Mouse (Mus musculus) hindbrain, embryonic 16.5 days (tissue): ENCODE data around the gene Onecut3. TPM values are rescaled to one million over a fixed set of nuclear protein-coding genes. Genes with fewer than 3 reads are reported as not detected.

Experiments used
- ATAC-seq: fragments of 200-750 bp; cut with Nextera tagmentation; 2 replicates; pipeline ENCODE4 v1.8.0; 2017; ENCODE audit warnings: moderate TSS enrichment, moderate library complexity
- H3K27ac ChIP-seq: fragments of 300-500 bp; sonication (generic); 2 replicates; pipeline ENCODE4 v1.5.1; 2014; ENCODE audit warnings: low read depth, mild to moderate bottlenecking, control low read depth, low read length, moderate library complexity
- H3K27me3 ChIP-seq: fragments of 300-500 bp; sonication (generic); replicated peaks from 2 replicates; pipeline ENCODE4 v1.6.1; 2014; ENCODE audit warnings: low read length; ENCODE audit not compliant: control insufficient read depth, insufficient read depth
- H3K36me3 ChIP-seq: fragments of 300-500 bp; sonication (generic); 2 replicates; pipeline ENCODE4 v1.6.1; 2014; ENCODE audit warnings: mild to moderate bottlenecking, low read length, moderate library complexity, mixed read lengths; ENCODE audit not compliant: control insufficient read depth, insufficient read depth
- H3K4me1 ChIP-seq: fragments of 300-500 bp; sonication (generic); 2 replicates; pipeline ENCODE4 v1.6.1; 2014; ENCODE audit warnings: low read depth, low read length; ENCODE audit not compliant: control insufficient read depth, insufficient read depth
- H3K4me2 ChIP-seq: fragments of 300-500 bp; sonication (generic); 2 replicates; pipeline ENCODE4 v1.6.1; 2014; ENCODE audit warnings: mild to moderate bottlenecking, low read length, control low read depth, moderate library complexity
- H3K4me3 ChIP-seq: fragments of 300-500 bp; sonication (generic); 2 replicates; pipeline ENCODE4 v1.5.1; 2014; ENCODE audit warnings: mild to moderate bottlenecking, low read length, control low read depth, moderate library complexity
- H3K9ac ChIP-seq: fragments of 300-500 bp; sonication (generic); 2 replicates; pipeline ENCODE4 v1.6.1; 2014; ENCODE audit warnings: low read depth, mild to moderate bottlenecking, control low read depth, low read length, moderate library complexity
- H3K9me3 ChIP-seq: fragments of 300-500 bp; sonication (generic); 2 replicates; pipeline ENCODE4 v1.6.1; 2014; ENCODE audit warnings: mild to moderate bottlenecking, low read length, moderate library complexity; ENCODE audit not compliant: control insufficient read depth
- WGBS: fragments of 180-500 bp; shearing (Covaris S2); extraction: QIAGEN DNeasy Blood & Tissue Kit; methylation state at CpG from one replicate; pipeline ENCODE4 v1.1.7; 2014; 5-methylcytosine and 5-hydroxymethylcytosine counted together
- polyA plus RNA-seq: library from polyadenylated mRNA; unstranded; fragments of >200 nt; fragmentation: Nextera tagmentation; extraction: Ambion mirVana; gene quantifications from 2 replicates; pipeline ENCODE4 v1.2.1, GENCODE M21; 2015

Onecut3 gene
- polyA plus RNA-seq, 1 experiment from 2014 or later: 1.2 TPM

GRCm38 (mm10) chr10:80460324-80460723 is 34.3 kb upstream of the Onecut3 start:
- WGBS: 69% methylated on average over 4 of the region's 4 CpGs
- Histone ChIP-seq H3K4me3 (no peak overlapping the region), H3K9ac (no peak overlapping the region), H3K36me3 (no peaks in the 10 kb centered on the region), H3K27me3 (no peaks in the 10 kb centered on the region), H3K9me3 (no peaks in the 10 kb centered on the region), H3K4me2 (no peak overlapping the region), H3K27ac (no peak overlapping the region), H3K4me1 (no peaks in the 10 kb centered on the region)
- no peak for ATAC-seq

GRCm38 (mm10) chr10:80461346-80461745 is 33.3 kb upstream of the Onecut3 start:
- H3K4me3 ChIP-seq: no peak overlapping the region
- H3K36me3 ChIP-seq: no peaks in the 10 kb centered on the region
- no peak overlapping the region for H3K4me2 ChIP-seq
- ATAC-seq: no peak
- 74% methylated on average over 7 of the region's 7 CpGs for WGBS
- H3K27ac ChIP-seq: no peak overlapping the region
- H3K9me3 ChIP-seq: no peaks in the 10 kb centered on the region
- no peaks in the 10 kb centered on the region for H3K27me3 ChIP-seq
- no peak overlapping the region for H3K9ac ChIP-seq
- no peaks in the 10 kb centered on the region for H3K4me1 ChIP-seq

DNA sequence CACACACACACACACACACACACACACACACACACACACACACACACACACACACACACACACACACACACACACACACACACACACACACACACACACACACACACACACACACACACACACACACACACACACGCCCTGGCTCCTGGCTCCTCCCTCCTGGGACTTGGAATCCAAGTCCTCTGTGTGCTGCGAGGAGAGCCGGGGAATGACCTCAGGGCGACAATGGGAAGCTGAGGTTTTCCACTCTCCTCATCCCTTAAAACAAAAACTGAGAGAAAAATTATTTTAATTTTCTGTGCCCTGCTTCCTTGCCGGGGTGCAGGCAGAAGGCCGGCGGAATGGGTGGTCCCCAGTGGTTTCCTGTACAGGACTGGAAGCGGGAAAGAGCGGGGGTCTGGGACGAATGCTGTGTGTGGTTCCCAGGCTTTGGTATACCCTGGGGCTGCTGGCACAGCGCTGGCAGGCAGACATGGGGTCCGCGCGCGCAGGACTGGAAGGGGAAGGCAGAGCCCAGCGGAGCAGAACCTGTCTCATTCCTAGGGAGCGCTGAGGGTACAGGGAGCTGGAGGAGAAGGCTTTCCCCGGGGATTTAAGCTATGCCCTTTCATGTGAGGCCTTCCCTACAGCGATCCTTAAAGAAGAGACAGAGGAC is 30.1 kb upstream of the Onecut3 start:
- no peaks in the 10 kb centered on the region for H3K4me1 ChIP-seq
- H3K27me3 ChIP-seq: no peaks in the 10 kb centered on the region
- H3K9ac ChIP-seq: no peak overlapping the region
- no peaks in the 10 kb centered on the region for H3K9me3 ChIP-seq
- 8% methylated on average over 19 of the region's 19 CpGs for WGBS
- ATAC-seq: no peak
- H3K4me2 ChIP-seq: peak overlapping the region; percentile 10; the same call in 1 of the 2 replicates
- no peak overlapping the region for H3K4me3 ChIP-seq
- H3K36me3 ChIP-seq: no peaks in the 10 kb centered on the region
- H3K27ac ChIP-seq: no peak overlapping the region

DNA sequence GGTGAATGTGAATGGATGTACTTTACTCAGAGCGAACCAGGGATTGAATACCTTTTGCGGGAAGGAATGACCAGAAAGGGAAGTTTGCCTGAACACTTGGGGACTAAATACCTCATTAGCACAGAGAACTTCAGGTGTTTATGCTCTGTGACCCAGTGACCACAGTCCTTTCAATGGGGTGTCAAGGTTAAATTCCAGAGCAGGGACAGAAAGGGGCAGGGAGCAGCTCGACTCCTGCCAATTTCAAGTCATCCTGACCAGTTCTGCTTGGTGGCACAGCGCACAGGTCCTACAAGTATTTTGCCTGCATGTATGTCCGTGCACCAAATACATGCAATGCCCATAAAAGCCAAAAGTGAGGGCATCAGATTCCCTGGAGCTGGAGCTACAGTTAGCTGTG is 29.6 kb upstream of the Onecut3 start:
- H3K4me3 ChIP-seq: no peak overlapping the region
- H3K9me3 ChIP-seq: no peaks in the 10 kb centered on the region
- WGBS: 60% methylated on average over 5 of the region's 5 CpGs
- H3K9ac ChIP-seq: no peak overlapping the region
- no peaks in the 10 kb centered on the region for H3K36me3 ChIP-seq
- H3K27me3 ChIP-seq: no peaks in the 10 kb centered on the region
- H3K27ac ChIP-seq: no peak overlapping the region
- no peaks in the 10 kb centered on the region for H3K4me1 ChIP-seq
- H3K4me2 ChIP-seq: no peak overlapping the region
- ATAC-seq: no peak

GRCm38 (mm10) chr10:80475290-80475959 is 19.2 kb upstream of the Onecut3 start:
- under 1% methylated on average over 56 of the region's 58 CpGs for WGBS
- no peaks in the 10 kb centered on the region for H3K9me3 ChIP-seq
- peak overlapping the region; percentile 70 for H3K4me3 ChIP-seq
- no peaks in the 10 kb centered on the region for H3K36me3 ChIP-seq
- H3K4me1 ChIP-seq: peaks cover 10% of the 10 kb centered on the region
- peak overlapping the region; percentile 85 for H3K27ac ChIP-seq
- H3K27me3 ChIP-seq: peaks cover 7% of the 10 kb centered on the region
- H3K4me2 ChIP-seq: peak overlapping the region; percentile 90
- peak; percentile 92 for ATAC-seq
- peak overlapping the region; percentile 84 for H3K9ac ChIP-seq

- Histone ChIP-seq H3K4me2 (no peak overlapping the region), H3K36me3 (no peaks in the 10 kb centered on the region), H3K27me3 (peaks cover 6% of the 10 kb centered on the region; the same call in 1 of the 2 replicates), H3K27ac (no peak overlapping the region), H3K9me3 (no peaks in the 10 kb centered on the region), H3K4me3 (no peak overlapping the region), H3K9ac (no peak overlapping the region), H3K4me1 (peaks cover 10% of the 10 kb centered on the region)
- ATAC-seq: no peak
- WGBS: 78% methylated on average over 5 of the region's 5 CpGs
Observed at GRCm38 (mm10) chr10:80478531-80478930, 16.1 kb upstream of the Onecut3 start.

DNA sequence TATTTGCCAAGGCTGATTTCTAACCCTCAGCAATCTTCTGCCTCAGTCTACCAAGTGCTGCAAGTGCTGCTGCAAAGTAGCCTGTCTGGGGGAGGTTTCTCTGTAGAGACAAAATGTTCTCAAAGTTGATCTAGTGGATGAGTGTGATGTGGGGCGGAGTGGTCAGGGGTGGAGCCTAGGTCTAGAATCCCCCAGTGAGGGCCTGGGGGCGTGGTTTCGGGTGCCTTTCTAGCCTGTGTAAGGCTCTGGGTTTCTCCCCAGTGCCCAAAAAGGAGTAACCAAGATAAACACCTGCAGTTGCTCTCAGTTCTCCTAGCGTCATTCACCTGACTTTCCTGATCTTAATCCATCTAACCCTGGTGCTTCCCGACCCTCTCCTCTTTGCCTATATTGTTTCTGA is 13.6 kb upstream of the Onecut3 start:
- H3K4me2 ChIP-seq: no peak overlapping the region
- no peak for ATAC-seq
- H3K36me3 ChIP-seq: no peaks in the 10 kb centered on the region
- WGBS: 24% methylated on average over 5 of the region's 5 CpGs
- H3K27me3 ChIP-seq: peaks cover 10% of the 10 kb centered on the region
- no peak overlapping the region for H3K4me3 ChIP-seq
- no peaks in the 10 kb centered on the region for H3K4me1 ChIP-seq
- H3K27ac ChIP-seq: no peak overlapping the region
- H3K9ac ChIP-seq: no peak overlapping the region
- no peaks in the 10 kb centered on the region for H3K9me3 ChIP-seq

DNA sequence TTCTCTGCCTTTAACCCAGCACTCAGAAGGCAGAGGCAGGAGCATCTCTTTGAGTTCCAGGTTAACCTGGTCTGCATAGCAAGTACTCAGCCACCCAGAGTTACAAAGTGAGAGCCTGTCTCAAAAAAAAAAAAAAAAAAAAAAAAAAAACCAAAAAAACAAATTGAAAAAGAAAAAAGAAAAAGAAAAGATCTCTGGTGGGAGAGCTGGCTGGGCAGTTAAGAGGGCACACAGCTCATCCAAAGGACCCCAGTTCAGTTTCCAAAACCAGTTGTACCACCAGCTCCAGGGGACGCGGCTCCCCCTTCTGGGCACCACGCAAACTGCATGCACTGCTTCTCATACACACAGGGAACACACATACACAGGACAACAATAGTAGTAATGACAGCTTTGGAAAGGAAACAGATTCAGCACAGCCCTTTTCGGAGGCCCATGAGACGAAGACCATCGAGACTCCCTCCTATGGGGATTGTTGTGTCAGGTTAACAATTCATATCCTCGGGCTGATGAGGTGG is 7.7 kb upstream of the Onecut3 start:
- Histone ChIP-seq H3K27ac (no peak overlapping the region), H3K4me3 (no peak overlapping the region), H3K4me2 (no peak overlapping the region), H3K36me3 (no peaks in the 10 kb centered on the region), H3K9me3 (no peaks in the 10 kb centered on the region), H3K9ac (no peak overlapping the region), H3K4me1 (no peaks in the 10 kb centered on the region), H3K27me3 (peaks cover 44% of the 10 kb centered on the region)
- 78% methylated on average over 7 of the region's 7 CpGs for WGBS
- no peak for ATAC-seq

GRCm38 (mm10) chr10:80490051-80490450 is 4.6 kb upstream of the Onecut3 start:
- H3K36me3 ChIP-seq: no peaks in the 10 kb centered on the region
- 2% methylated on average over 22 of the region's 22 CpGs for WGBS
- H3K27me3 ChIP-seq: peaks cover 65% of the 10 kb centered on the region
- H3K27ac ChIP-seq: no peak overlapping the region
- ATAC-seq: no peak
- H3K4me3 ChIP-seq: no peak overlapping the region
- H3K4me1 ChIP-seq: peaks cover 7% of the 10 kb centered on the region
- H3K9ac ChIP-seq: no peak overlapping the region
- no peaks in the 10 kb centered on the region for H3K9me3 ChIP-seq
- H3K4me2 ChIP-seq: no peak overlapping the region
